Comparison of ENCODE assay signal across 11 mouse cellular contexts in genomic region chr1:134995954-134996353, GRCm38 (mm10). TPM values are rescaled to one million over a fixed set of nuclear protein-coding genes. Genes with fewer than 3 reads are reported as not detected.
DNase-seq lines count a peak whose midpoint lies in the region; ATAC-seq lines count a peak whose summit lies in the region.
"Had no signal": no experiment of that assay in that cellular context is flagged by ENCODE, and none has a peak within 500 bp of the region (broad histone marks: within the 10 kb centered on the region; RNA-seq: fewer than 3 reads in every experiment).

No protein-coding gene starts in this region.

- H3K9ac ChIP-seq in embryonic facial prominence, embryonic 15.5 days, result no peak overlapping the region
- H3K9ac ChIP-seq in liver, embryonic 12.5 days, result no peak overlapping the region
- H3K9ac ChIP-seq in forebrain, embryonic 11.5 days (ENCODE audit: low read length), result no peak overlapping the region
- H3K9ac ChIP-seq in heart, embryonic 12.5 days, result no peak overlapping the region
- H3K9ac ChIP-seq: liver, embryonic 15.5 days had no signal

- H3K4me3 ChIP-seq in embryonic facial prominence, embryonic 15.5 days (replicated peaks), result no peak overlapping the region
- H3K4me3 ChIP-seq in embryonic facial prominence, embryonic 10.5 days, result no peak overlapping the region
- H3K4me3 ChIP-seq in liver, embryonic 12.5 days, result no peak overlapping the region
- no peak overlapping the region for H3K4me3 ChIP-seq in forebrain, embryonic 11.5 days (ENCODE audit: low read depth, low read length)
- H3K4me3 ChIP-seq in heart, embryonic 12.5 days, result no peak overlapping the region
- H3K4me3 ChIP-seq: liver, embryonic 15.5 days had no signal

- no peak for ATAC-seq in embryonic facial prominence, embryonic 15.5 days (ENCODE audit: insufficient number of reproducible peaks, low FRiP score, low TSS enrichment, low read depth)
- peak; percentile 46; the same call in 1 of the 2 replicates for ATAC-seq in liver, embryonic 12.5 days
- no peak for ATAC-seq in forebrain, embryonic 11.5 days (replicated peaks; ENCODE audit: low FRiP score)
- ATAC-seq in heart, embryonic 12.5 days (ENCODE audit: insufficient number of reproducible peaks, low FRiP score), result no peak
- ATAC-seq: Patski had no signal

- H3K9me3 ChIP-seq in embryonic facial prominence, embryonic 15.5 days (replicated peaks), result no peaks in the 10 kb centered on the region
- no peaks in the 10 kb centered on the region for H3K9me3 ChIP-seq in embryonic facial prominence, embryonic 10.5 days
- no peaks in the 10 kb centered on the region for H3K9me3 ChIP-seq in liver, embryonic 12.5 days (replicated peaks)
- H3K9me3 ChIP-seq in forebrain, embryonic 11.5 days (ENCODE audit: control insufficient read depth, low read length), result no peaks in the 10 kb centered on the region
- H3K9me3 ChIP-seq in heart, embryonic 12.5 days (replicated peaks), result no peaks in the 10 kb centered on the region
- H3K9me3 ChIP-seq: liver, embryonic 15.5 days had no signal

- no peaks in the 10 kb centered on the region for H3K27me3 ChIP-seq in embryonic facial prominence, embryonic 15.5 days
- peaks cover 31% of the 10 kb centered on the region for H3K27me3 ChIP-seq in embryonic facial prominence, embryonic 10.5 days (replicated peaks; ENCODE audit: low read depth, poor library complexity, severe bottlenecking)
- peaks cover 26% of the 10 kb centered on the region for H3K27me3 ChIP-seq in liver, embryonic 12.5 days (replicated peaks)
- H3K27me3 ChIP-seq in forebrain, embryonic 11.5 days (ENCODE audit: control insufficient read depth, insufficient read depth, low read length), result no peaks in the 10 kb centered on the region; the same call in 1 of the 2 replicates
- peaks cover 51% of the 10 kb centered on the region for H3K27me3 ChIP-seq in heart, embryonic 12.5 days (replicated peaks)
- H3K27me3 ChIP-seq: Patski had no signal

- peaks cover 20% of the 10 kb centered on the region for H3K4me1 ChIP-seq in embryonic facial prominence, embryonic 15.5 days
- H3K4me1 ChIP-seq in embryonic facial prominence, embryonic 10.5 days, result peaks cover 27% of the 10 kb centered on the region
- H3K4me1 ChIP-seq in liver, embryonic 12.5 days, result 0 out of 2 replicates have a peak, but pooled peaks cover 4% of the 10 kb centered on the region
- no peaks in the 10 kb centered on the region for H3K4me1 ChIP-seq in forebrain, embryonic 11.5 days (replicated peaks; ENCODE audit: control insufficient read depth, insufficient read depth, low read length)
- H3K4me1 ChIP-seq in heart, embryonic 12.5 days (replicated peaks), result no peaks in the 10 kb centered on the region; the same call in 1 of the 2 replicates
- H3K4me1 ChIP-seq: liver, embryonic 15.5 days had no signal

- 0 out of 2 replicates have a peak overlapping the region, but pooled peaks have one; percentile 11 for H3K27ac ChIP-seq in embryonic facial prominence, embryonic 15.5 days (replicated peaks)
- H3K27ac ChIP-seq in embryonic facial prominence, embryonic 10.5 days (replicated peaks), result no peak overlapping the region
- H3K27ac ChIP-seq in liver, embryonic 12.5 days, result no peak overlapping the region
- no peak overlapping the region for H3K27ac ChIP-seq in forebrain, embryonic 11.5 days (ENCODE audit: low read depth, low read length)
- no peak overlapping the region for H3K27ac ChIP-seq in heart, embryonic 12.5 days (ENCODE audit: poor library complexity, severe bottlenecking)
- H3K27ac ChIP-seq: liver, embryonic 15.5 days had no signal

- WGBS in embryonic facial prominence, embryonic 15.5 days, result 13% methylated on average over 1 of the region's 1 CpGs
- 29% methylated on average over 1 of the region's 1 CpGs for WGBS in embryonic facial prominence, embryonic 10.5 days
- WGBS in liver, embryonic 12.5 days (ENCODE audit: insufficient replicate concordance), result 11% methylated on average over 1 of the region's 1 CpGs
- 46% methylated on average over 1 of the region's 1 CpGs for WGBS in forebrain, embryonic 11.5 days
- WGBS in heart, embryonic 12.5 days, result 0% methylated on average over 1 of the region's 1 CpGs

- no peak for DNase-seq in embryonic facial prominence, embryonic 10.5 days (ENCODE audit: low spot score)
- peak; percentile 29 to 39 for DNase-seq in kidney, postnatal 4 days
- no peak for DNase-seq in kidney, adult 11 months
- peak; percentile 24 for DNase-seq in 416B (ENCODE audit: low read depth)
- no peak for DNase-seq in forebrain, embryonic 11.5 days (ENCODE audit: low spot score)
- DNase-seq: layer of hippocampus, adult 9-11 months had no signal

- H3K4me2 ChIP-seq in embryonic facial prominence, embryonic 15.5 days (replicated peaks), result no peak overlapping the region
- no peak overlapping the region for H3K4me2 ChIP-seq in liver, embryonic 12.5 days
- H3K4me2 ChIP-seq in forebrain, embryonic 11.5 days (ENCODE audit: low read depth, low read length, severe bottlenecking), result no peak overlapping the region
- no peak overlapping the region for H3K4me2 ChIP-seq in heart, embryonic 12.5 days
- H3K4me2 ChIP-seq: liver, embryonic 15.5 days had no signal

- H3K36me3 ChIP-seq in embryonic facial prominence, embryonic 15.5 days, result no peaks in the 10 kb centered on the region
- H3K36me3 ChIP-seq in embryonic facial prominence, embryonic 10.5 days (replicated peaks), result no peaks in the 10 kb centered on the region
- H3K36me3 ChIP-seq in liver, embryonic 12.5 days, result no peaks in the 10 kb centered on the region
- no peaks in the 10 kb centered on the region for H3K36me3 ChIP-seq in forebrain, embryonic 11.5 days (ENCODE audit: control insufficient read depth, insufficient read depth, low read length)
- H3K36me3 ChIP-seq in heart, embryonic 12.5 days, result no peaks in the 10 kb centered on the region
- H3K36me3 ChIP-seq: liver, embryonic 15.5 days had no signal

RNA-seq across cellular contexts. Expression of gene Ube2t, which starts 33.6 kb away (rescaled TPM):
- 27.0 and 30.3 TPM in 2 replicates for polyA plus RNA-seq in embryonic facial prominence, embryonic 15.5 days (2015; fragmentation: Nextera tagmentation; extraction: Ambion mirVana)
- 52.2 and 55.5 TPM in 2 replicates for polyA plus RNA-seq in embryonic facial prominence, embryonic 10.5 days (2016; fragmentation: Nextera tagmentation; extraction: Ambion mirVana)
- 42.6 and 43.9 TPM in 2 replicates for polyA plus RNA-seq in liver, embryonic 12.5 days (2016; fragmentation: Nextera tagmentation; extraction: Ambion mirVana)
- 53.4 and 56.5 TPM in 2 replicates for polyA plus RNA-seq in forebrain, embryonic 11.5 days (2014; fragmentation: Nextera tagmentation; extraction: Ambion mirVana)
- polyA plus RNA-seq in heart, embryonic 12.5 days (2016; fragmentation: Nextera tagmentation; extraction: Ambion mirVana), result 46.6 and 48.7 TPM in 2 replicates

RNA-seq across cellular contexts. Expression of gene Ppp1r12b, which starts 40.2 kb away (rescaled TPM):
- polyA plus RNA-seq in embryonic facial prominence, embryonic 15.5 days (2015; fragmentation: Nextera tagmentation; extraction: Ambion mirVana), result 9.6 and 9.9 TPM in 2 replicates
- 5.0 and 5.8 TPM in 2 replicates for polyA plus RNA-seq in embryonic facial prominence, embryonic 10.5 days (2016; fragmentation: Nextera tagmentation; extraction: Ambion mirVana)
- polyA plus RNA-seq in liver, embryonic 12.5 days (2016; fragmentation: Nextera tagmentation; extraction: Ambion mirVana), result 3.7 and 4.8 TPM in 2 replicates
- polyA plus RNA-seq in forebrain, embryonic 11.5 days (2014; fragmentation: Nextera tagmentation; extraction: Ambion mirVana), result 12.2 and 14.0 TPM in 2 replicates
- polyA plus RNA-seq in heart, embryonic 12.5 days (2016; fragmentation: Nextera tagmentation; extraction: Ambion mirVana), result 29.6 and 31.2 TPM in 2 replicates

Comparison
In these comparisons a context has a peak if more than half of its experiments do, and no peak if none do; other contexts are left out.
1. DNase-seq: peak in kidney, postnatal 4 days (2 of 2) and 416B (single experiment); none in embryonic facial prominence, embryonic 10.5 days (single experiment), kidney, adult 11 months (single experiment) and forebrain, embryonic 11.5 days (single experiment).